Mouse (Mus musculus): Measurements from ENCODE around the gene Eaf2. TPM values are rescaled to one million over a fixed set of nuclear protein-coding genes. Genes with fewer than 3 reads are reported as not detected.

The Eaf2 gene
- under 1 TPM in 1 of 4 experiments, not detected in 3; 0.67 TPM for total RNA-seq (2022)

DNA sequence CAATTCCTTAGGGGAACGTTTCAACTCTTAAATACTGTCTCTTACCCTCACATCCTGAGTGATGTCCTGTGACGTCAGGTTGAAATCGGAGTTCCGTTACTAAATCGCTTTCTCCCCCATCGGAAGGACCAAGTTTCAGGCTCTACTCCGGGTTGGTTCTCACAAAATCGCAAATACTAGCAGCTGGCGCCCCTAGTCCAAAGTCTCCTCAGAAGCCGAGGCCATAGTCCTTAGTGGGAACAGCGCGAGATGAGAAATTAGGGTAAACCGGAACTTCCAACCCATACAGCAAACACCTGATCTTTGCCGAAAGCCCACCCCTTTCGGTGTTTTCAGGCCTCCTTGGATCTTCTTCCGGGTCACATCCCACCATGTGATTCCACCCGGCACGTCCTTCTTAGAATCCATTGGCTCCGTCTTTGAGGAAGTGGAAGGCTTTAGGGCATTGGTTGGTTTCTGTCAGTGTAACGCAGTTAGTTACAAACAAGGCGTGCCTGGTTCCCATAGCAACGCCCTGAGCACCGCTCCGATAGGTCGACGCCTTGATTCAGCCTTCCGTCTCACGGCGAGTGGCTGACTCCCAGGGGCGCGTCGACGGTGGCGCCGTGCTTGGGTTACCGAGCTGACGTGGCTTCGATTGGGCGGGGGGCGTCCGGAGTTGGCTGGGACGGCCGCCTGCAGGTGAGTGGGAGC is at the start of gene Eaf2, which contains the start of gene Golgb1:
TSS of gene Eaf2 (minus strand) at position 421 of the 693 bp plus-strand sequence.
TSS of gene Golgb1 (plus strand) at position 558 of the 693 bp plus-strand sequence.
- DNase-seq (ENCODE audit: low spot score in 2 of 2) = peak; percentile 95 to 97

GRCm38 (mm10) chr16:36924312-36924711 is 49.5 kb upstream of the Eaf2 start:
- no peak for DNase-seq (ENCODE audit: low spot score in 2 of 2)

- no peak for DNase-seq (ENCODE audit: low spot score in 2 of 2)
These were observed 47.2 kb upstream of the Eaf2 start for GRCm38 (mm10) chr16:36921980-36922379.

GRCm38 (mm10) chr16:36921067-36921613 is 46.3 kb upstream of the Eaf2 start:
- DNase-seq (ENCODE audit: low spot score in 2 of 2) = no peak

DNA sequence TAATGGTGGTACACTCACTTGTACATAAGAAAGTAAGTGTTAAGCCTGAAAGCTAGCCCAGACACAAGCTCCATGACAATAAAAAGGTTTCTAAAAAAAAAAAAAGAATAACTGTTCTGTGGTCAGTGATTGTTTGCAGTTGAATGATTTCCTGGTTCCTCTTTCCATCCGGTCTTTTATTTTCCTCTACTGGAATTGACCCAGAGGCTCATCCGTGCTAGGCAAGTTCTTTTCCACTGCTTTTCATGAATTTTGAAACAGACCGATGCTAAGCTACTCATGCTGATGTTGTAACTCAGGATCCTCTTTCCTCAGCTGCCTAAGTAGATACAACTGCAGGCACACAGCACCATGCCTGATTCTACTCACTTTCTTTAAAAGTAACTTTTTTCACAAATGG is 45.6 kb upstream of the Eaf2 start:
- DNase-seq (ENCODE audit: low spot score in 2 of 2) = no peak

GRCm38 (mm10) chr16:36918505-36918904 is 43.7 kb upstream of the Eaf2 start:
- DNase-seq (ENCODE audit: low spot score in 2 of 2) = no peak

GRCm38 (mm10) chr16:36914195-36914594 is 39.4 kb upstream of the Eaf2 start:
- no peak for DNase-seq (ENCODE audit: low spot score in 2 of 2)

DNA sequence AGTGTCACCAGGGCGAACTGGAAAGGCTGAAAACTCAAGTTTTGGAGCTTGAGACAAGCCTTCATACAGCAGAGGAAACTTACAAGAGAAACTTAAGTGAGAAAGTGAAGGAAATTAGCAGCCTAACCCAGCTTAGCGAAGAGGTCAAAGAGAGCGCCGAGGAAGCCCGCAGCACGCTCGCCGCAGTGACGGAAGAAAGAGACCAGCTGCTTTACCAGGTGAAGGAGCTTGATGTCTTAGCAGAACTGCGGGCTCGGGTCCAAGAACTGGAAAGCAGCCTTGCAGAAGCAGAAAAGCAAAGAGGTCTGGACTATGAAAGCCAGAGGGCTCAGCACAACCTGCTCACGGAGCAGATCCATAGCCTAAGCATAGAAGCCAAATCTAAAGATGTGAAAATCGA is 37.5 kb upstream of the Eaf2 start:
- DNase-seq (ENCODE audit: low spot score in 2 of 2) = no peak

DNA sequence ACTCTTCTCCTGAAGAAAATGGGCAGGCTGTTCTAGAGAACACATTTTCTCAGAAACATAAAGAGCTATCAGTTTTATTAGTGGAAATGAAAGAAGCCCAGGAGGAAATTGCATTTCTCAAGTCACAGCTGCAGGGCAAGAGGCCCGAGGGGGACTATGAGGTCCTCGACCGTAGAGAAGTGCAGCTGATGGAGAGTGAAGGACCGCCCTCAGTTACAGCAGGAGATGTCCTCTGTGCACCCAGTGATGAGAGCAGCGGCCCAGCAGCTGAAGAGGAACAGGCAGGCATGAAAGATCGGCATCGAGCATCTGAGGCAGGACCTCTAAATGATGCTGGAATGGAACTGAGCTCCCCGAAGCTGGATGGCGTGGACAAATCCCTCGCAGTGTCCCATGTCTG is 37.1 kb upstream of the Eaf2 start:
- DNase-seq (ENCODE audit: low spot score in 2 of 2) = no peak

GRCm38 (mm10) chr16:36903156-36903555 is 28.4 kb upstream of the Eaf2 start:
- no peak for DNase-seq (ENCODE audit: low spot score in 2 of 2)

- no peak for DNase-seq (ENCODE audit: low spot score in 2 of 2)
These were observed 21.9 kb upstream of the Eaf2 start for GRCm38 (mm10) chr16:36896712-36897111.

- no peak for DNase-seq (ENCODE audit: low spot score in 2 of 2)
These were observed 18.5 kb upstream of the Eaf2 start for GRCm38 (mm10) chr16:36893317-36893716.

- DNase-seq (ENCODE audit: low spot score in 2 of 2) = no peak
These were observed 16.6 kb upstream of the Eaf2 start for GRCm38 (mm10) chr16:36891415-36891814.

GRCm38 (mm10) chr16:36890559-36890958 is 15.8 kb upstream of the Eaf2 start:
- no peak for DNase-seq (ENCODE audit: low spot score in 2 of 2)

DNA sequence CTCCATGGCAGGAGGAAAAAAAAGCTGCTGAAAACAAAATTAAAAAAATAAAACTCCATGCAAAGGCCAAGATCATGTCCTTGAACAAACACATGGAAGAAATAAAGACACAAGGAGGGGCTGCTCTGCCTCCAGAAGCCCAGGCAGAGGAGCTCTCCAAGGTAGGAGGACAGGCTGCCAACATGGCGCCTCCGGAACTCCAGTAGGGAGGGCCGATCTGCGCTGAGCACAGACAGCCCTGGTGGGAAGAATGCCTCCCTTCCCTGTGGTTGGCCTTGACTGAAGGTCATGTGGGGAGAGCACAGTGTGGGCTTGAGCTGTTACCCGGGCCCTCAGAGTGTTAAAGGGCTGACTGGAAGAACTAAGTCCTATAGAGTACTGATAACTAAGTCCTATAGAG is 12.7 kb upstream of the Eaf2 start:
- no peak for DNase-seq (ENCODE audit: low spot score in 2 of 2)

- no peak for DNase-seq (ENCODE audit: low spot score in 2 of 2)
These were observed 11.1 kb upstream of the Eaf2 start for GRCm38 (mm10) chr16:36885912-36886311.

GRCm38 (mm10) chr16:36884881-36885280 is 10.1 kb upstream of the Eaf2 start:
- DNase-seq (ENCODE audit: low spot score in 2 of 2) = no peak

- no peak for DNase-seq (ENCODE audit: low spot score in 2 of 2)
These were observed 8.0 kb upstream of the Eaf2 start for GRCm38 (mm10) chr16:36882737-36883343.

DNA sequence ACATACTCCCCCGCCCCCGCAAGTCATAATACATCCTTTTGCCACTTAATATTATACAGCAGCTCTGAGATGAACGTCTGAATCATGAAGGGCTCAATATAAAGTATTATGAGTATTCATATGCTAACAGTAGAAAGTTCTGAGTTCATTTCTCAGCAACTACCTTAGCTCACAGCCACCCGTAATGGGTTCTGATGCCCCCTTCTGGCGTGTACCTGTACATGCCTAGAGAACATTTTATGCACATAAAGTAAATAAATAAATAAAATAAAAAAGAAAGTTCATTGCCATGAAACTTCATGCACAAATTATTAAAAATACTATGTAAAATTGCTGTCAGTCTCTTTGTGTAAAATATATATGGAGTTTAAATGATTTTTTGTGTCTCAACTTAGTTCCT is 2.5 kb upstream of the Eaf2 start:
- DNase-seq (ENCODE audit: low spot score in 2 of 2) = no peak

DNA sequence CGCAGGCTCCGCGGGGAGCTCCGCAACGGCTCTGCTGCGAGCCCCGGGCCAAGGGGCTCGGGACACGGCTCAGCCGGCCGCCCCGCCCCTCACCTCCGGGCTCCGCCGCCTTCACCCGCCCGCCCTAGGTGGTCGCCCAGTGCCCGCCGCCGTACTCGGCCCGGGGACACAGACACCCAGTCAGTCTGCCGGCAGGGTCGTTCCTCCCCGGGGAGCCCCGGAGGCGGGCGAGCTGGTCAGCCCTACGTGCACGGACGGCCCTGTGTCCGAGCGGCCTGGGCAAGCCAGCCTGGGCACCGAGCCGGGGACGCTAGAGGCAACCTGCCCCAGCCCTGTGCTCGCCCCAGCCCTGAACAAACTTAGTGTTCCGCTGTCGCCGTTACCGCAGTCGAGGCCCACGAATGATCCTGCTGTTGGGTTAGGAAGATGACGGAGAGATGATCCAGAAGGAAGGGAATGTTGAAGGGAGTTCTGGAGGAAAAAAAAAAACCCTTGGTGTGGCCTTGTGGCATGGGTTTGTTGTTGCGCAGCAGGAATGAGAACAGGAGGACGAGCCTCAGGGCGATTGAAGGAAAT is 561 bp upstream of the Eaf2 start:
- DNase-seq (ENCODE audit: low spot score in 2 of 2) = peak; percentile 31 to 62

DNA sequence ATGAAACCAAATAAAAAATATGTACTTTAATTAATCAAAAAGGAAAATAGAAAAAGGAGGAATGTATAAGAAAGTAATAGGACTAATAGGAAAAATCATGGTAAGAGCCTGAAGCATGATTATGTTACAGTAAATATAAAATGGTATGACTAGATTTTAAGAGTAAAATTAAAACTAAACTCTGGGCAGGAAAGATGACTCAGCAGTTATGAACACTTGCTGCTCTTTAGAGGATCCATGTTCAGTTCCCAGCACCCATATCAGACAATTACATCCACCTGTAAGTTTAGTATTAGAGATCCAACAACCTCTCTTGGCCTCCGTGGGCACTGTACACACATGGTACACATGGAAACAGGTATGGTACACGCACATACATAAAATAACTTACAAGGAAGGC is 5.4 kb downstream of the Eaf2 start:
- DNase-seq (ENCODE audit: low spot score in 2 of 2) = no peak

GRCm38 (mm10) chr16:36863585-36863984 is 11.2 kb downstream of the Eaf2 start:
- no peak for DNase-seq (ENCODE audit: low spot score in 2 of 2)

DNA sequence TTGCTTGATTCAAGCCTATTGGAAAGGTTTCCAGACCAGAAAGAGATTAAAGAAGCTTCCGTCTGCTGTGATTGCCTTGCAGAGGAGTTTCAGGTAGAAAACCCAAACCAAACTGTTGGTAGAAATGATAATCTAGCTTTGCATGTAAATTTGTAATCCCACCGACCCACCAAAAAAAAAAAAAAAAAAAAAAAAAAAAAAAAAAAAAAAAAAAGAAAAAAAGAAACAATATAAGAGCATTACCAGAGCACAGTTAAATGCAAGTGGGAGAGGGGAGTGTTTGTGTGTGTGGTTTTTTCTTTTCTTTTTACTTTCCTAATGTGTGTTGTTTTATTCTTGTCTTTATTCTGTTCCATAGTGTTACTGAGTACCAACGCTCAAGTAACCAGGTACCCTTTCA is 23.6 kb downstream of the Eaf2 start:
- no peak for DNase-seq (ENCODE audit: low spot score in 2 of 2)

Measured in gastrocnemius, adult 8-10 months (tissue).